Mouse (Mus musculus) frontal cortex, postnatal 25 days (tissue): Measurements from ENCODE around the gene Ubald2.
A peak's percentile ranks its signal among the peaks of the same experiment; 100 is the strongest.
"Not testable (repeated sequence)": the region's sequence is repeated elsewhere in the genome, so short reads cannot be mapped to it uniquely, and the experiment has no call there.

Experiments
- DNase-seq, 2 experiments: peaks; one replicate each; pipeline ENCODE4 v3.0.0; 2022; ENCODE audit warnings: low spot score in 2 of 2

Ubald2 gene

GRCm38 (mm10) chr11:116433356-116434286, at the start of gene Ubald2:
Gene Ubald2, plus strand, starts transcription at chr11:116434094.
- peak; percentile 93 to 97 for DNase-seq

GRCm38 (mm10) chr11:116384171-116384570, 49.7 kb upstream of the Ubald2 start:
- no peak for DNase-seq

- DNase-seq = no peak
Measured at GRCm38 (mm10) chr11:116385999-116386398, 47.9 kb upstream of the Ubald2 start.

- no peak for DNase-seq
Measured at GRCm38 (mm10) chr11:116387086-116388071, 46.5 kb upstream of the Ubald2 start.

- no peak for DNase-seq
Measured at GRCm38 (mm10) chr11:116388841-116389480, 44.9 kb upstream of the Ubald2 start.

- DNase-seq = no peak
Measured at GRCm38 (mm10) chr11:116394769-116395168, 39.1 kb upstream of the Ubald2 start.

- no peak for DNase-seq
Measured at GRCm38 (mm10) chr11:116396276-116396933, 37.5 kb upstream of the Ubald2 start.

- DNase-seq = no peak
Measured at GRCm38 (mm10) chr11:116396934-116397330, 37.0 kb upstream of the Ubald2 start.

- DNase-seq = no peak
Measured at GRCm38 (mm10) chr11:116397517-116398347, 36.2 kb upstream of the Ubald2 start.

GRCm38 (mm10) chr11:116398348-116398677, 35.6 kb upstream of the Ubald2 start:
- no peak for DNase-seq

- DNase-seq = no peak
Measured at GRCm38 (mm10) chr11:116400560-116400959, 33.3 kb upstream of the Ubald2 start.

- no peak for DNase-seq
Measured at GRCm38 (mm10) chr11:116405601-116406000, 28.3 kb upstream of the Ubald2 start.

- DNase-seq = no peak
Measured at GRCm38 (mm10) chr11:116406231-116406728, 27.6 kb upstream of the Ubald2 start.

- DNase-seq = no peak
Measured at GRCm38 (mm10) chr11:116409008-116409407, 24.9 kb upstream of the Ubald2 start.

- not testable (repeated sequence) for DNase-seq
Measured at GRCm38 (mm10) chr11:116410415-116410814, 23.5 kb upstream of the Ubald2 start.

GRCm38 (mm10) chr11:116411582-116411981, 22.3 kb upstream of the Ubald2 start:
- DNase-seq = no peak

GRCm38 (mm10) chr11:116412028-116412827, 21.7 kb upstream of the Ubald2 start:
- DNase-seq = no peak

GRCm38 (mm10) chr11:116412904-116413630, 20.8 kb upstream of the Ubald2 start, which contains the start of gene Rnf157:
Gene Rnf157, minus strand, starts transcription at chr11:116413032.
- peak; percentile 71 to 80 for DNase-seq

- DNase-seq = no peak
Measured at GRCm38 (mm10) chr11:116413631-116414022, 20.3 kb upstream of the Ubald2 start.
